Mouse (Mus musculus): Measurements from ENCODE around the gene Gm20388. TPM values are rescaled to one million over a fixed set of nuclear protein-coding genes. Genes with fewer than 3 reads are reported as not detected.

Gm20388 gene
- polyA plus RNA-seq, 1 experiment, result 28.1 TPM

GRCm38 (mm10) chr8:120889189-120889588 lies 978.5 kb downstream of the Gm20388 start:
- no peaks in the 10 kb centered on the region for H3K9me3 ChIP-seq (replicated peaks; ENCODE audit: control insufficient read depth, insufficient read depth, low read length, poor library complexity, severe bottlenecking)
- no peaks in the 10 kb centered on the region for H3K4me1 ChIP-seq (ENCODE audit: control insufficient read depth, insufficient read depth, low read length)
- no peaks in the 10 kb centered on the region for H3K27me3 ChIP-seq (ENCODE audit: control insufficient read depth, insufficient read depth, low read length, poor library complexity, severe bottlenecking)
- TF ChIP-seq EP300 (IDR thresholded peaks at IDR 0.05; ENCODE audit: insufficient read depth, low read depth, low read length), result no peak
- no peak for TF ChIP-seq POLR2A (IDR thresholded peaks at IDR 0.05; ENCODE audit: insufficient read depth, low read length)
- H3K36me3 ChIP-seq (ENCODE audit: control insufficient read depth, insufficient read depth, low read length, poor library complexity, severe bottlenecking), result no peaks in the 10 kb centered on the region
- H3K4me3 ChIP-seq (ENCODE audit: low read depth, low read length), result no peak overlapping the region
- H3K27ac ChIP-seq (ENCODE audit: insufficient read depth, low read length), result no peak overlapping the region
- no peak overlapping the region for H3K9ac ChIP-seq (ENCODE audit: low read depth, poor library complexity, severe bottlenecking)

- Histone ChIP-seq H3K27ac (ENCODE audit: insufficient read depth, low read length) (no peak overlapping the region), H3K4me3 (ENCODE audit: low read depth, low read length) (no peak overlapping the region)
Observed at GRCm38 (mm10) chr8:120890068-120890467, 979.4 kb downstream of the Gm20388 start.

GRCm38 (mm10) chr8:120895009-120895408 lies 984.4 kb downstream of the Gm20388 start:
- Histone ChIP-seq H3K4me1 (ENCODE audit: control insufficient read depth, insufficient read depth, low read length) (no peaks in the 10 kb centered on the region), H3K4me3 (ENCODE audit: low read depth, low read length) (no peak overlapping the region), H3K9me3 (replicated peaks; ENCODE audit: control insufficient read depth, insufficient read depth, low read length, poor library complexity, severe bottlenecking) (no peaks in the 10 kb centered on the region), H3K27ac (ENCODE audit: insufficient read depth, low read length) (no peak overlapping the region), H3K36me3 (ENCODE audit: control insufficient read depth, insufficient read depth, low read length, poor library complexity, severe bottlenecking) (no peaks in the 10 kb centered on the region), H3K27me3 (ENCODE audit: control insufficient read depth, insufficient read depth, low read length, poor library complexity, severe bottlenecking) (no peaks in the 10 kb centered on the region), H3K9ac (ENCODE audit: low read depth, poor library complexity, severe bottlenecking) (no peak overlapping the region)
- TF ChIP-seq CTCF (IDR thresholded peaks at IDR 0.05; ENCODE audit: low read depth, low read length), result no peak
- TF ChIP-seq EP300 (IDR thresholded peaks at IDR 0.05; ENCODE audit: insufficient read depth, low read depth, low read length), result no peak

More at GRCm38 (mm10) chr8:120890068-120890467, 979.4 kb downstream of the Gm20388 start:
- no peaks in the 10 kb centered on the region for H3K27me3 ChIP-seq (ENCODE audit: control insufficient read depth, insufficient read depth, low read length, poor library complexity, severe bottlenecking)
- H3K4me1 ChIP-seq (ENCODE audit: control insufficient read depth, insufficient read depth, low read length), result no peaks in the 10 kb centered on the region
- no peaks in the 10 kb centered on the region for H3K36me3 ChIP-seq (ENCODE audit: control insufficient read depth, insufficient read depth, low read length, poor library complexity, severe bottlenecking)
- no peaks in the 10 kb centered on the region for H3K9me3 ChIP-seq (replicated peaks; ENCODE audit: control insufficient read depth, insufficient read depth, low read length, poor library complexity, severe bottlenecking)
- no peak overlapping the region for H3K9ac ChIP-seq (ENCODE audit: low read depth, poor library complexity, severe bottlenecking)
- TF ChIP-seq EP300 (IDR thresholded peaks at IDR 0.05; ENCODE audit: insufficient read depth, low read depth, low read length), result no peak
- no peak for TF ChIP-seq POLR2A (IDR thresholded peaks at IDR 0.05; ENCODE audit: insufficient read depth, low read length)
- no peak for TF ChIP-seq CTCF (IDR thresholded peaks at IDR 0.05; ENCODE audit: low read depth, low read length)

- no peaks in the 10 kb centered on the region for H3K4me1 ChIP-seq (ENCODE audit: control insufficient read depth, insufficient read depth, low read length)
- H3K27ac ChIP-seq (ENCODE audit: insufficient read depth, low read length), result no peak overlapping the region
- no peak overlapping the region for H3K9ac ChIP-seq (ENCODE audit: low read depth, poor library complexity, severe bottlenecking)
- H3K36me3 ChIP-seq (ENCODE audit: control insufficient read depth, insufficient read depth, low read length, poor library complexity, severe bottlenecking), result no peaks in the 10 kb centered on the region
- H3K4me3 ChIP-seq (ENCODE audit: low read depth, low read length), result no peak overlapping the region
- H3K9me3 ChIP-seq (replicated peaks; ENCODE audit: control insufficient read depth, insufficient read depth, low read length, poor library complexity, severe bottlenecking), result no peaks in the 10 kb centered on the region
- no peak for TF ChIP-seq CTCF (IDR thresholded peaks at IDR 0.05; ENCODE audit: low read depth, low read length)
- TF ChIP-seq POLR2A (IDR thresholded peaks at IDR 0.05; ENCODE audit: insufficient read depth, low read length), result no peak
- no peak for TF ChIP-seq EP300 (IDR thresholded peaks at IDR 0.05; ENCODE audit: insufficient read depth, low read depth, low read length)
- no peaks in the 10 kb centered on the region for H3K27me3 ChIP-seq (ENCODE audit: control insufficient read depth, insufficient read depth, low read length, poor library complexity, severe bottlenecking)
Observed at GRCm38 (mm10) chr8:120895600-120895999, 985.0 kb downstream of the Gm20388 start.

- no peak overlapping the region for H3K4me3 ChIP-seq (ENCODE audit: low read depth, low read length)
- TF ChIP-seq POLR2A (IDR thresholded peaks at IDR 0.05; ENCODE audit: insufficient read depth, low read length) (no peak), CTCF (IDR thresholded peaks at IDR 0.05; ENCODE audit: low read depth, low read length) (no peak), EP300 (IDR thresholded peaks at IDR 0.05; ENCODE audit: insufficient read depth, low read depth, low read length) (no peak)
- H3K9me3 ChIP-seq (replicated peaks; ENCODE audit: control insufficient read depth, insufficient read depth, low read length, poor library complexity, severe bottlenecking), result no peaks in the 10 kb centered on the region
- no peak overlapping the region for H3K9ac ChIP-seq (ENCODE audit: low read depth, poor library complexity, severe bottlenecking)
- no peaks in the 10 kb centered on the region for H3K36me3 ChIP-seq (ENCODE audit: control insufficient read depth, insufficient read depth, low read length, poor library complexity, severe bottlenecking)
- H3K27ac ChIP-seq (ENCODE audit: insufficient read depth, low read length), result no peak overlapping the region
- no peaks in the 10 kb centered on the region for H3K27me3 ChIP-seq (ENCODE audit: control insufficient read depth, insufficient read depth, low read length, poor library complexity, severe bottlenecking)
- H3K4me1 ChIP-seq (ENCODE audit: control insufficient read depth, insufficient read depth, low read length), result no peaks in the 10 kb centered on the region
Observed at GRCm38 (mm10) chr8:120896203-120896602, 985.6 kb downstream of the Gm20388 start.

- TF ChIP-seq EP300 (IDR thresholded peaks at IDR 0.05; ENCODE audit: insufficient read depth, low read depth, low read length) (no peak), CTCF (IDR thresholded peaks at IDR 0.05; ENCODE audit: low read depth, low read length) (peak; percentile 96)
- Histone ChIP-seq H3K27ac (ENCODE audit: insufficient read depth, low read length) (no peak overlapping the region), H3K9ac (ENCODE audit: low read depth, poor library complexity, severe bottlenecking) (no peak overlapping the region), H3K4me1 (ENCODE audit: control insufficient read depth, insufficient read depth, low read length) (no peaks in the 10 kb centered on the region), H3K4me3 (ENCODE audit: low read depth, low read length) (no peak overlapping the region), H3K27me3 (ENCODE audit: control insufficient read depth, insufficient read depth, low read length, poor library complexity, severe bottlenecking) (no peaks in the 10 kb centered on the region), H3K36me3 (ENCODE audit: control insufficient read depth, insufficient read depth, low read length, poor library complexity, severe bottlenecking) (no peaks in the 10 kb centered on the region), H3K9me3 (replicated peaks; ENCODE audit: control insufficient read depth, insufficient read depth, low read length, poor library complexity, severe bottlenecking) (no peaks in the 10 kb centered on the region)
Observed at GRCm38 (mm10) chr8:120898008-120898407, 987.4 kb downstream of the Gm20388 start.

Data from ES-Bruce4 (cell line).